Mouse (Mus musculus) adrenal gland, adult 2 months (tissue): ENCODE data around the gene Padi4. TPM values are rescaled to one million over a fixed set of nuclear protein-coding genes. Genes with fewer than 3 reads are reported as not detected.

ENCODE experiments used
- DNase-seq: peaks from one replicate; pipeline ENCODE4 v3.0.0; 2021
- polyA plus RNA-seq: library from polyadenylated mRNA; depleted of rRNA; stranded (reverse); fragments of >200 nt; gene quantifications from 2 replicates; pipeline ENCODE4 v1.2.3, GENCODE M21; 2012
- total RNA-seq, 2 experiments: library from RNA; stranded (reverse); gene quantifications; 2 replicates each; pipeline ENCODE4 v1.2.3; 2021

Padi4 gene
- total and polyA plus RNA-seq, 3 experiments: 0.62 to 1.8 (median 0.99) TPM

- no peak for DNase-seq
Measured at GRCm38 (mm10) chr4:140732871-140733270, 41.2 kb downstream of the Padi4 start.

DNA sequence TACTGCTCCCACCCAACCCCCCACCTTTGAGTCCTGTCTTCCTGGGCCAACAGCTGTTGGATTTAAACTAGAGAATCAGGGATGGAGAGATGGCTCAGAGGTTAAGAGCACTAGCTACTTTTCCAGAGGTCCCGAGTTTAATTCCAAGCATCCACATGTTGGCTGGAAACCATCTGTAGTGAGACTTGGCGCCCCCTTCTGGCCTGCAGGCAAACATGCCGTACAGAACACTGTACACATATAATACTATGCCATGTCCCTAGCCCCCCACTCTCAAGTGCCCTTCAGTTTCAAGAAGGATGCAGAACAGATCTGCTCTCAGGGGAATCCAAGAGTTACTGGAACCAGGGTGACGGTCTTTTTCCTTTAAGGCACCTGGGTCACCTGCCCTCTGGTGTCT is 42.4 kb downstream of the Padi4 start:
- no peak for DNase-seq

DNA sequence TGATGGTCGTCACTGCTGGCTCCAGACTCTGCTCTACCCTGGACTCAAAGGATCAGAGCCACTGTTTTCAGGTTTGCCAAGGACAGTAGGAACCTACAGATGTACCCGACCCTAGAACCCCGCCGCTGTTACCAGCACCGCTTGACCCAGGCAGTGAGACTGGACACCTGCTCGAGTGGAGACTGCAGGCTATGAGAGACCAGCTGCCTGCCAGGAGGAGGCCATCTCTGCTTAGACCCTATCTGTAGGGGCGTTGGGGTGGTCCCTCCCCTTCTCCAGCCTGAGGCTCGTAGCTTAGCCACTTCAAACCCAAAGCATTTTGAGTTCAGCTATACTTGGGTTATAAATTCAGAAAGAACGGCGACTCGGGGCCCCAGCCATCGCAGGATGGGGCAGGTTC is 47.1 kb downstream of the Padi4 start:
- no peak for DNase-seq

DNA sequence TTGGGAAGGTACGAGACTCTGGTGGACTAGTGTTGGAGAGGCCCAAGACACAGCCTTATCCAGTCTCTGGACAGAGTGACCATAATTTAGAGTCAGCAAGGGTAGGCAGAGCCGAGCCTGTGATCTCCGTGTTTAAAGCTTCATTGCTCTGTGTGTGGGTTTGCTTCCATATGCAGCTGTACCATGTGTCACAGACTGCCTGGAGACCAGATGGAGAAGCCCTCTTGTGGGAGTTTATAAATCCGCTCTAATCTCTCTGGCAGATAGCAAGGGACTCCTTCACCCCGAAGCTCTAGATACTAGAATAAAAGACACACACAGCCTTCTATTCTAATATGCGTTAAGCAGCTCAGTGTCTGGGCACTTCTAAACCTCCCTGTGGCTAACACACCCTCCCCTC is 49.3 kb downstream of the Padi4 start:
- DNase-seq: no peak

- DNase-seq: no peak
Measured at GRCm38 (mm10) chr4:140723801-140724200, 50.2 kb downstream of the Padi4 start.

GRCm38 (mm10) chr4:140723192-140723591 is 50.8 kb downstream of the Padi4 start:
- no peak for DNase-seq

DNA sequence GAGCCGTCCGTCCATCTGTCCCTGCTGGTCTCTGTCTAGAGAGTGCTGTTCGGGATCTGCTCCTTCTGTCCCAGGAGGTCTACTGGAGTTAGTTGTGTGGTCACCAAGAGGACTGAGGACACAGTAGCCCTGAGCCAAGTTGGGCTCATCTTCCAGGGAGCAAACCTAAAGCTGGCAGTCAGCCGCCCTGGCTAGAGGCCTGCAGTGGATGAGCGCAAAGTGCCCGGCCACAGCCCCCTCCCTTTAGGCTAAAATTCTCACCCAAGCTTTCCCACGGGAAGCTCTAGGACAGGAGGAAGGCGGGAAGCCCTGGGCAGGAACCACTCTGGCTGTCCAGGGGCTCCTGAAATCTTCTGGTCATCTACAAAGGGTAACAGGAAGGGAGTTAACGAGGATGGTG is 51.3 kb downstream of the Padi4 start:
- no peak for DNase-seq

- no peak for DNase-seq
Measured at GRCm38 (mm10) chr4:140721968-140722490, 52.0 kb downstream of the Padi4 start.

DNA sequence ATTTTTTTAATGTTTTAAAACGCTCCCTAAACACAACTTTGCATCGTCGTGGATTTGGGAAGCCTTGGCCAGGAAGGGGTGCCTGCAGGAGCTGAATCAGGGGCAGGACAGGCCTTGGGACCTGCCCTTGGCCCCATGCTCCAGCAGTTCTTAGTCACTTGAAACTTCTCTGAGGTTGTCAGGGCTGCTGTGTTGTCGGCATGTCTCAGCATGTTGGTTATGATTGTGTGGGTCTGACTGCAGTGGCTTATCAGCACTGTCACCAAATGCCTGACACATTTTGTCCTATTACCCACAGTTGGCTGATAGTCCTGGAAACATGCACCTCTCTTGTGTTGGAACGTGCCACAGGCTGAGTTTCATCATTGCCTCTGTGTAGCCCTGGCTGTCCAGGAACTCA is 53.9 kb downstream of the Padi4 start:
- DNase-seq: peak; percentile 82

GRCm38 (mm10) chr4:140718436-140718835 is 55.6 kb downstream of the Padi4 start:
- peak; percentile 57 for DNase-seq

DNA sequence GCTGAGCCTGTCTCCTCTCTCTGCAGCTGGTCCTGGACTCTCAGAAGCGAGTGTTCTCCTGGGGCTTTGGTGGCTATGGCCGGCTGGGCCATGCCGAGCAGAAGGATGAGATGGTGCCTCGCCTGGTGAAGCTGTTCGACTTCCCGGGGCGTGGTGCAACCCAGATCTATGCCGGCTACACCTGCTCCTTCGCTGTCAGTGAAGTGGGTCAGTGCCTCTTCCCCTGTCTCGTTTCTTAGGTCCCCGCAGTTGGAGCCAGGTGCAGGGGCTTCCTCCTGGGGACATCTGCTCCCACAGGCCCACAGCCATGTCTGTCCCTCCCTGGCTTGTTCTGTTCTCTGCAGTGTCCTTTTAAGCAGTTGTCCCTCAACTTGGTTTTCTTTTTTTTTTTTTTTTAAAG is 57.0 kb downstream of the Padi4 start:
- DNase-seq: no peak

DNA sequence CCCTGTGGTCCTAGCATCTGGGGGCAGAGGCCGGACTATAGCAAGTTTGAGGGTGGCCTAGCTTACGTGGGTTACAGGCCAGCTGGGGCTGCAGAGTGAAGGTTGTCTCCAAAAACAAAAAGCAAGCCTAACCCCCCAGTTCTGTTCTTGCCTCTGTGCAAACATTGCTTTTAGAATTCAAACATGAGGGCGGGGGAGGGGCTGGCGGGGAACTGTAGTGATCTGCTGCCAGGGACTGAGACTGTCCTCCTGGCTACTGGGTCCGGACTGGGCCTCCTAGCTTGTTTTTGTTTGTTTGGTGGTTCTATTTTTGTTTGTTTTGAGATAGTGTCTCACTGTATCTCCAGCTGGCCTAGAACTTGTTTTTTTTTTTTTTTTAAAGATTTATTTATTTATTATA is 59.5 kb downstream of the Padi4 start:
- no peak for DNase-seq

DNA sequence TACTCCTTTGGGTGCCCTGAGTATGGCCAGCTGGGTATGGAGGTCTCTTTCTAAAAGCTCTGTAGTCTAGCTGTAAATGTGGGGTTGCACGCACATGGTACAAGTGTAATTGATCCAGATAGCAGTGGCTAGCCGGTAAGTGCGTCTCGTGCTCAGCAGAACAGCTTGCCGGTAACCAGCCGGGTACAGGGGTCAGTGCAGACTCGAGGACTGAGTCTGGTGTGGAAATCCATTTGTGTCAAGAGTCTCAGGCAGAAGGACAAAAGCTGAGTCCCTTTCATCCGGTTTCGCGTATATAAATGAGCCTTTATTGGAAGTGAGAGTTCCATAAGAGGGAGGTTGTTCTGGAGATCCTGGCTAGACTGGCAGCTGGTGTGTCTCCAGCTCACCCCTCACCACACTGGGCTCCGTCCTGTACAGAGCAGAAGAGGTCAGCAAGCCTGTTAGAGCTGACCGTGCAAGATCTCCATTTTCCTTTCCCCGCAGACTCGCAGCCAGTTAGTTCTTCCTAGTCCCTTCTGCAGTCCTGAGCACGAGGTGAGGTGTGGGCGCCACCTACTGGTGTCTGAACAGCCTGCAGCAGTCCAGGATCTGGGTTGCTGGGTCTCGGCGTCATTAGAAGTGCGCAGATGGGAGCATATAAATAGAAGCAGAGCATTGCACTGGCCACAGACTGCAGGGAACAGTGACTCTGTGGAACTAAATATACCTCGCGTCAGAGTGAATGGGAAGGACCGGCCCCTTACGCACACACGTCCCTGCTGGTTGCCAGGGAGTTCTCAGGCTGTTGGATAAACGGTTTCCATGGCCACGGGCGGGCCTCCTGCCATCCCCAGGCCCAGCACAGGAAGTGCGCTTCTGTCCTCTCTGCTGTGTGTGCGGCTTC is 60.3 kb downstream of the Padi4 start:
- DNase-seq: peak; percentile 90

GRCm38 (mm10) chr4:140711360-140711759 is 62.7 kb downstream of the Padi4 start:
- DNase-seq: no peak

- DNase-seq: no peak
Measured at GRCm38 (mm10) chr4:140710781-140711180, 63.3 kb downstream of the Padi4 start.

DNA sequence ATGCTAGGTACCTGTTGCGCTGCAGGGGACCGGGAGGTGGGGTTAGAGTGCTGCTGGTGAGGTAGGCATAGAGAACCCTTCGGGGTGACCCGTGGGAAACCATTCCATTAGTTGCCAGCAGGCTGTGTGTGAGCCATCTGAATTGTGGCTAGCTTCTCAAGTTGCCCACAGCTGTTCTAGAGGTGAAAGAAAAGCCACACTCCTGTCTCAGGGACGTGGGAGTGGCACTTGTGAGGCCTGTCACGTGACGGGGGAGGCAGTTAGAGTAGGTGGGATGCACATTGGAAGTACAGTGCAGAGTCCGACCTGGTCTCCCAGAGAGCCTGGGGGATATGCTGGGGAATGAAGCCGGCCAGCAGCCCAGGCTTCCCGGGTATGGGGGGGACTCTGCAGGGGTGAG is 64.4 kb downstream of the Padi4 start:
- DNase-seq: no peak

- no peak for DNase-seq
Measured at GRCm38 (mm10) chr4:140709111-140709510, 64.9 kb downstream of the Padi4 start.

- no peak for DNase-seq
Measured at GRCm38 (mm10) chr4:140708297-140708927, 65.6 kb downstream of the Padi4 start.

GRCm38 (mm10) chr4:140707615-140708014 is 66.4 kb downstream of the Padi4 start:
- no peak for DNase-seq

GRCm38 (mm10) chr4:140704166-140704565 is 69.9 kb downstream of the Padi4 start:
- peak; percentile 45 for DNase-seq

- no peak for DNase-seq
Measured at GRCm38 (mm10) chr4:140703636-140704035, 70.4 kb downstream of the Padi4 start.

- DNase-seq: peak; percentile 94
Measured at GRCm38 (mm10) chr4:140702611-140703327, 71.3 kb downstream of the Padi4 start.
